Mouse (Mus musculus): Measurements from ENCODE around the gene Slc8b1. TPM values are rescaled to one million over a fixed set of nuclear protein-coding genes. Genes with fewer than 3 reads are reported as not detected.
A peak's percentile ranks its signal among the peaks of the same experiment; 100 is the strongest.

Gene Slc8b1
- total RNA-seq (2015): 31.7 and 36.8 TPM in 2 replicates
- total RNA-seq (2017): 44.1 and 60.5 TPM in 2 replicates

DNA sequence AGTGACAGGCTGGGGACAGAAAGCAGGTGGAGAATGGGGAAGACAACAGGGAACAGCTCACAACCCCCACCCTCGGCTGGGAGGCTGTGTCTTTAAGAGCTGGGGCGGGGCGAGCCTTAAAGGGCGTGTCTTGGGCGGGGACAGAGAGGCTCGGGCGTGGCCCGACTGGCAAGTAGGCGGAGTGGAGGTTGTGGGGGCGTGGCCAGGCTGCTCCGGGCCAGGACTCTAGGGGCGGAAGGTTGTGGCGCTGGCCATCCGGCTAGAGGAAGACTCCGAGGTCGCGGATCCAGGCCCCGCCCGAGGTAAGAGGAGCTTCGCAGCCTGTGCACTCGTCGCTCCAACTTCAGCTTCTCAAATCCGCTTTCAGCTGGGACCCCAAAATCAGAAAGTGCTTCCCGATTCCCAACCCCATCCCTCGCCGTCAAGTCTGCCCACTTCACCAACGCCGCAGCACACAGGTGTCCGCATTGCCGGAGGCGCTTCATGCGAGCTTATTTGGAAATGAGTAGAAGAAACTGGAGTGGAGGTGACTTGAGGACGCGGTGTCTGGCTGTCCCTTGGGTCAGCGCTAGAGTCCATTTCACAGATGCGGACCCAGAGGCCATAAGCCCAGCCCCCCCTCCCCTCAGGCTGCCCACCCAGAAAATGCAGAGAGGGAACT is at the start of gene Slc8b1:
Slc8b1 (plus strand) TSS at position 187 of the 661 bp plus-strand sequence.
- ATAC-seq (ENCODE audit: poor library complexity, severe bottlenecking): peak; percentile 91

- no peak for ATAC-seq (ENCODE audit: poor library complexity, severe bottlenecking)
Measured at GRCm38 (mm10) chr5:120461902-120462301, 49.1 kb upstream of the Slc8b1 start.

DNA sequence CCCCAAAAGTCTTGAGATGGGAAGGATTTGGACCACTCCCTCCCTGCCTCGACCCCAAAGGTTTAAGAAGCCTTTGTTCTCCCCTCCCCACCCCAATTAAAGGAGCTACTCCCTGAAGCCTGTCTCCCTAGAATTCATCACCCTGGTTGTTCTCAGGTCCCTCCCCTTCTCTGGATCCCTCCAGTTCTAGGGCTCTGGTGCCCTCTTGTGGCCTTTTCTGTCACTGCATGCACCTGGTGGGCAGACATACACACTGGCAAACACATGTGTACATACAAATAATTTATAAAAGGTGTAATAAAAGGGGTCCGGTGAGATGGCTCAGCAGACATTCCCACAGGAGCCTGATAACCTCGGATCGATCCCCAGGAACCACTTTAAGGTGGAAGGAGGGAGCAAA is 46.6 kb upstream of the Slc8b1 start:
- no peak for ATAC-seq (ENCODE audit: poor library complexity, severe bottlenecking)

DNA sequence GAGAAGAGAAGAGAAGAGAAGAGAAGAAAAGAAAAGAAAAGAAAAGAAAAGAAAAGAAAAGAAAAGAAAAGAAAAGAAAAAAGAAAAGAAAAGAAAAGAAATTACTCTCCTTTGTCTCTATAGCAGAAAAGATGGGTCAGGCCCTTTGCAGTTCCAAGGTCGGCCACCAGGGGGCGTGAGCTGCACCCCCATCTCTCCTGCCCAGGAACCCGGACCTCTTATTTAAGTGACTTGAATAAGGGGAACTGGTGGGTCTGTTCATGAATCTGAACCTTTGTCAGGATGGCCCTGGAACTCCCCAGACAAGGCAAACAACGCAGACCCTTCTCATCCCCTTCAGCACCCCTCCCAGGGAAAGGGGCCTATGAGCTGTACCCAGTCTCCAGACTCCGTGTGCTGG is 45.9 kb upstream of the Slc8b1 start:
- ATAC-seq (ENCODE audit: poor library complexity, severe bottlenecking): peak; percentile 33; the same call in 1 of the 2 replicates

- ATAC-seq (ENCODE audit: poor library complexity, severe bottlenecking): peak; percentile 51
Measured at GRCm38 (mm10) chr5:120465860-120466259, 45.1 kb upstream of the Slc8b1 start.

GRCm38 (mm10) chr5:120467026-120467425 is 43.9 kb upstream of the Slc8b1 start:
- ATAC-seq (ENCODE audit: poor library complexity, severe bottlenecking): no peak

- no peak for ATAC-seq (ENCODE audit: poor library complexity, severe bottlenecking)
Measured at GRCm38 (mm10) chr5:120468336-120468735, 42.6 kb upstream of the Slc8b1 start.

GRCm38 (mm10) chr5:120468830-120469229 is 42.1 kb upstream of the Slc8b1 start:
- ATAC-seq (ENCODE audit: poor library complexity, severe bottlenecking): no peak

- ATAC-seq (ENCODE audit: poor library complexity, severe bottlenecking): no peak
Measured at GRCm38 (mm10) chr5:120471538-120471937, 39.4 kb upstream of the Slc8b1 start.

DNA sequence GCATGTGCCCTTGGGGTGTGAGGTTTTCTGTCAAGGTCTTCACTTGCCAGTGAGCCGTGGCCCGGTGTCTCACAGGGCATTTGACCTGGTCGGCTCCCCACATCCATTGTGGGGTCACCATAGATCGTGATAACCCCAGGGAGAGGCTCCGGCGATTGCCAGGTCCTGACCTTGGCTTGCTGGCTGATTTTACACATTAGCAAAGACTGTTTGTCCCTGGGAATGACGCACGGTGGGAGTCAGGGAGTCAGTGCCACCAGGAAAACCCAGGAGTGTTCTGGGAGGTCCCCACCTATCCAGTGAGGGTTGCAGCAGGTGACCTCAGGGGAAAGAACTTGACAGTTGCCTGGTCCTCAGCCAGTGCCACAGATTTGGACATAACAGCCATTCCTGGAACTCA is 38.2 kb upstream of the Slc8b1 start, which contains the start of gene Sdsl:
Sdsl (minus strand) TSS at position 41 of the 400 bp plus-strand sequence.
- no peak for ATAC-seq (ENCODE audit: poor library complexity, severe bottlenecking)

GRCm38 (mm10) chr5:120473361-120473760 is 37.6 kb upstream of the Slc8b1 start:
- ATAC-seq (ENCODE audit: poor library complexity, severe bottlenecking): no peak

- no peak for ATAC-seq (ENCODE audit: poor library complexity, severe bottlenecking)
Measured at GRCm38 (mm10) chr5:120475861-120476260, 35.1 kb upstream of the Slc8b1 start.

DNA sequence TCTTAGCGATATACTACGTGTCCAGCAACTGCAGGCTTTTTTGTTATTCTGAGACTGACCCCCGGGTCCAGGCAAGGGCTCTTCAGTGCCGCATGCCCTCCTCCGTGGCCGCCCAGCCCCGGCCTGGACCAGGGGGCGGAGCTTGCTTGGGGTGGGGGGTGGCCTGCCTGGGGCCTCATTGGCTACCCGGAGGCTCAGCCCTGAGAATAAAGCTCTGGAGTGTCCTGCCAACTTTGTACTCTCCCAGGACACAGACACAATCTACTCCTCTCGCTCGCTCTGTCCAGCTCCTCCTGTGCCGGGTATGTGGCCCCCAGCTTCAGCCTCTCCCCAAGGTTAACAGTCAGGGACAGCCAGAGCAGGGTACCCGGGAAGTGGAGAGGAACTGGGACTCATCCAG is 34.7 kb upstream of the Slc8b1 start, which contains the start of gene Sds:
Sds (plus strand) TSS at position 231 of the 400 bp plus-strand sequence.
- ATAC-seq (ENCODE audit: poor library complexity, severe bottlenecking): no peak

DNA sequence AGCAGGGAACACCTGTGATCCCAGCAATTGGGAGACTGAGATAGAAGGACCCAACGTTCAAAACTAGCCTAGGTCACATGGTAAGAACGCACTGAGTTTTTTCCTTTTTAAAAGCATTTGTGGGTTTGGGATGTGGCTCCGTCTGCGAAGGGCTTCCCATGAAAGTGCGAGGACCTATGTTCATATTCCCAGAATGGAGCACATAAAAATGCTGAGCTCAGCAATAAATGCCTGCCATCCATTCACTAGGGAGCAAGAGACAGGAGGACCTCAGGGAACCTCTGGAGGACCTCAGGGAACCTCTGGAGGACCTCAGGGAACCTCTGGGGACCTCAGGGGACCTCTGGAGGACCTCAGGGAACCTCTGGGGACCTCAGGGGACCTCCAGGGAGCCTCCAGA is 33.0 kb upstream of the Slc8b1 start:
- ATAC-seq (ENCODE audit: poor library complexity, severe bottlenecking): no peak

- no peak for ATAC-seq (ENCODE audit: poor library complexity, severe bottlenecking)
Measured at GRCm38 (mm10) chr5:120479538-120479937, 31.4 kb upstream of the Slc8b1 start.

DNA sequence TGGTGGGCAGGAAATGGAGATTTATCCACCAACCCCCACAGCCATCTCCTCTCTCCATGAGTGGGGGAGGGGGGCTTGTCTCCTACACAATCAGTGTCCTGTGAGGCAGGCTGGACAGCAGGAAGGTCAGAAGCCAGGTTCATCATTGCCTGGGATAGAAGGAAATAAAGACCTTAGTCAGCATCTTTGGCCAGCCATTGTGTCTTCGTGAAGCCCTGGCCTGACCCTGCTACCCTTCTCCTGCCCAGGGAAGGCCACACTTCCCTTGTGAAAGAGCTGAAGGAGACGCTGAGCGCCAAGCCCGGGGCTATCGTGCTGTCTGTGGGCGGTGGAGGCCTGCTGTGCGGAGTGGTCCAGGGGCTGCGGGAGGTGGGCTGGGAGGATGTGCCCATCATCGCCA is 29.8 kb upstream of the Slc8b1 start:
- no peak for ATAC-seq (ENCODE audit: poor library complexity, severe bottlenecking)

DNA sequence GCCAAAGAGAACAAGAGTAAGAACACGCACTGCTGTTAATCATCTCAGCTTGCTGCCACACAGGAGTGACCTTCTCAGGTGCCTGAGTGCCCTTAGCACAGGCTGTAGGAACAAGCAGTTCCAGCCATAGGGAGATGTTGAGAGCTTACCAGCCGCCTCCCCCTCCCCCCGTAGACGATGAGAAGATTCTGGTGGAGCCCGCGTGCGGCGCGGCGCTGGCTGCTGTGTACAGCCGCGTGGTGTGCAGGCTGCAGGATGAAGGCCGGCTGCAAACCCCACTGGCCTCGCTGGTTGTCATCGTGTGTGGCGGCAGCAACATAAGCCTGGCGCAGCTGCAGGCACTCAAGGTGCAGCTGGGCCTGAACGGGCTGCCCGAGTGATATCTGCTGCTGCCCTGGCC is 27.6 kb upstream of the Slc8b1 start:
- ATAC-seq (ENCODE audit: poor library complexity, severe bottlenecking): no peak

DNA sequence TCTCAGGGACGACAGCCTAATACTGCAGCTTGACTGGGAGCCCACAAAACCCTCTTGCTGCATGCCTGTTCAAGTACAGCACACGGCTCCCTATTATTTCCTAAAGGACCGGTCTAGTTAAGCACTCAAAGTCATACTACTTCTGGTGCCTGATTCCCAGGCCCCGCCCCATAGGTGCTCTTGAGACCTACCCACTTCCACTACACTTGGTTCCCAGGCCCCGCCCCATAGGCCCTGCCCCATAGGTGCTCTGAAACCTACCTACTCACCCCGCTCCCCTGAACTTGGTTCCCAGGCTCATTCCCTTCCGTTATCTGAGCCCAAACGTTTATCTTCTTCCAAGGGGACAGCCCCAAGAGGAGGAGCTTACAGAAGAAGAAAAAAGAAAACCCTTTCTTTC is 23.1 kb upstream of the Slc8b1 start:
- ATAC-seq (ENCODE audit: poor library complexity, severe bottlenecking): no peak

DNA sequence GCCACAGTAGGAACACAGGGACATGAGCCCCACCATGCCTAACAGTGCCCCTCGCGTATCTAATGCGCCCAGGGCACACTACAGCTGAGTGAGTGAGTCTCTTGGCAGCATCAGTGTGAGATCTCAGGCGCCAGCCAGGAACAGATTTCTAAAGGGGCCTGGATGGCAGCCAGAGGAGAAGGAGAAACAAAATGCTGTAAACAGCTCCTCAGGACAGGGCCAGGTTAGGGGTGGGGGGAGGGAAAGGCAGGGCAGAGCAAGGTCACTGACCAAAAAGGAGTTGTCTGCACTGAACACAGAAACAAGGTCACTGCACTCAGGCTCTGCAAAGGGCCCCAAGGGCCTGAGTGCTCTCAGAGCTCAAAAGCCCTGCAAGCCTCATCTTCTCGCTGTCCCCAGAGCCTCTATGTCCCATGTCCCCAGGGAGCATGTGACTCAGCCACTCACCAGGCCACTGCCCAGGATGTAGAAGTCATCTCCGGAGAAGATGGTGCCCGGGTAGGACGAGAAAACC is 20.2 kb upstream of the Slc8b1 start:
- ATAC-seq (ENCODE audit: poor library complexity, severe bottlenecking): no peak

GRCm38 (mm10) chr5:120492437-120492836 is 18.5 kb upstream of the Slc8b1 start:
- ATAC-seq (ENCODE audit: poor library complexity, severe bottlenecking): no peak

- ATAC-seq (ENCODE audit: poor library complexity, severe bottlenecking): no peak
Measured at GRCm38 (mm10) chr5:120493440-120493839, 17.5 kb upstream of the Slc8b1 start.

GRCm38 (mm10) chr5:120493873-120494395 is 17.0 kb upstream of the Slc8b1 start:
- no peak for ATAC-seq (ENCODE audit: poor library complexity, severe bottlenecking)

Measured in megakaryocyte, adult 5-6 weeks (primary cell).